Mouse (Mus musculus) left cerebral cortex, postnatal 14 days (tissue): ENCODE measurements at regions not wholly inside any gene's neighbourhood (a gene's known extent, or its start where the extent isn't known, plus 50 kb on each side); places are given as distances from the start of the nearest gene placed in this dataset.

Experiments
- DNase-seq, 2 experiments: peaks; one replicate each; pipeline ENCODE4 v3.0.0; 2021 to 2022; ENCODE audit warnings: low spot score in 2 of 2, mixed read lengths in 1 of 2
- intact Hi-C: fragments of 180-260 bp; cut with DNase I; formaldehyde crosslinking; loops from one replicate; pipeline ENCODE4 v1.15.1; 2025

GRCm38 (mm10) chr15:36872566-36872965 lies 135.0 kb downstream of the Zfp706 start:
- DNase-seq: no peak
- intact Hi-C loops: no loop called here

GRCm38 (mm10) chr15:36870717-36871116 lies 136.9 kb downstream of the Zfp706 start:
- no peak for DNase-seq
- intact Hi-C loops: no loop called here

- intact Hi-C loops: no loop called here
Observed at GRCm38 (mm10) chr15:36870094-36870493, 137.5 kb downstream of the Zfp706 start.

GRCm38 (mm10) chr15:36866088-36866487 lies 141.5 kb downstream of the Zfp706 start:
- no peak for DNase-seq
- intact Hi-C loops: no loop called here

More at GRCm38 (mm10) chr15:36870094-36870493, 137.5 kb downstream of the Zfp706 start:
- no peak for DNase-seq

- no peak for DNase-seq
- intact Hi-C loops: no loop called here
Observed at GRCm38 (mm10) chr15:36865332-36865731, 142.2 kb downstream of the Zfp706 start.

- no peak for DNase-seq
- intact Hi-C loops: no loop called here
Observed at GRCm38 (mm10) chr15:36864046-36864445, 143.5 kb downstream of the Zfp706 start.

- DNase-seq: no peak
- intact Hi-C loops: no loop called here
Observed at GRCm38 (mm10) chr15:36858711-36859110, 148.9 kb downstream of the Zfp706 start.

- no peak for DNase-seq
- intact Hi-C loops: no loop called here
Observed at GRCm38 (mm10) chr15:36857622-36858021, 150.0 kb downstream of the Zfp706 start.

- no peak for DNase-seq
- intact Hi-C loops: no loop called here
Observed at GRCm38 (mm10) chr15:36855550-36856131, 151.9 kb downstream of the Zfp706 start.

- intact Hi-C loops: no loop called here
Observed at GRCm38 (mm10) chr15:36854900-36855321, 152.7 kb downstream of the Zfp706 start.

GRCm38 (mm10) chr15:36852229-36852821 lies 155.2 kb downstream of the Zfp706 start:
- no peak for DNase-seq
- intact Hi-C loops: no loop called here

More at GRCm38 (mm10) chr15:36854900-36855321, 152.7 kb downstream of the Zfp706 start:
- peak in 1 of 2 experiments; percentile 53 for DNase-seq

GRCm38 (mm10) chr15:36848238-36848637 lies 159.3 kb downstream of the Zfp706 start:
- intact Hi-C loops: no loop called here

GRCm38 (mm10) chr15:36846806-36847205 lies 160.8 kb downstream of the Zfp706 start:
- DNase-seq: no peak
- intact Hi-C loops: no loop called here

More at GRCm38 (mm10) chr15:36848238-36848637, 159.3 kb downstream of the Zfp706 start:
- DNase-seq: no peak
